Mouse (Mus musculus): ENCODE measurements around the gene Ppp1r3e. TPM values are rescaled to one million over a fixed set of nuclear protein-coding genes. Genes with fewer than 3 reads are reported as not detected.

Gene Ppp1r3e
- total and polyA plus RNA-seq, 3 experiments = 0.51 to 1.4 (median 1.3) TPM

DNA sequence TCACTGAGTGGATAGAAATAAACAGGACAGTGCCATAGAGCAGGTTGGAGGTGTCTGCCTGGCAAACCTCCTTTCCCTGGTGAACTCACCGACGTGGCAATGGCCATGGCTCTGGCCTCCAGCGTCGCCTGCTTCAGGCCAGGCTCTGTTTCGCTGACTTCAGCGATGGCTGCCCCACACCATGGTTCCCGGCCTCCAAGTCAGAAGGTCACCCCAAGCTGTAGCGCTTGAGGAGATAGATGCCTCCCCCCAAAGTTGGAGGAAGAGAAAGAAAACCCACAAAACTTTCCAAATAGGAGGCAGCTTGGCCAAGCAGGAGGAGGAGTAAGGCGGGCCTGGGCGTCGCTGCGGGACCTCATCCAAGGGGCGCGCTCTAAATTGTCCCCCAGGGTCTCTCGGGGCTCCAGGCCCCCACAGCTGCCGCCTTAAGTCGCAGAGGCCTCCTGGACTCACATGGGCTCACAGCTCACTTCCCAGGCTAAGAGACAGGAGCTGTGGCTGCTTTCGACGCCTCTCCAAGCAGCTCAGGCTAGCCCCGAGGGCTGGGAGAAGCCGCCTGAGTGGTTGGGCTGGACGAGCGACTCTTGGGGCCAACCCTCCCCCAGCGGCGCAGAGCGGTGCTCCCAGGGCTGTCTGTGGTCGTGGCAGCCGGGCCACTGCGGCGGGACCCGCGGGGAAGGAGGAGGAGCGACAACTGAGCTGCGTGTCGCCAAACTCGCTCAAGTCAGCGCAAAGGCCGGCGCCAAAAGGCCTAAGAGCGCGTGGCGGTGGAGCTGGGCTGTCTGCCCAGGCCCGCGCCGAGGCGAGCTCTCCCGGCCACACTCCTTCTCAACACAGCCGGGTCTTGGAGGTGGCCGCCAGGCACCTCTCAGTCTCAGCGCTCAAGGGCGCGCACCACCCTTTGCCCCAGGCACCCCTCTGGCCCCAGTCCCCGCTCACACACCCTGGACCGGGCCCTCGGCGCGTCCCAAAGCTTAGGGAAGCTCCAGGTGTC lies 48.3 kb upstream of the Ppp1r3e start, which contains the start of gene Efs:
Gene Efs, minus strand, starts transcription at position 778 of the 994 bp plus-strand sequence.
- peaks cover 4% of the 10 kb centered on the region for H3K9me3 ChIP-seq (replicated peaks; ENCODE audit: low read length)
- peaks cover 0 to 5% of the 10 kb centered on the region in 2 experiments; a peak in 1 of 4 replicates for H3K4me1 ChIP-seq (ENCODE audit: control insufficient read depth in 1 of 2, insufficient read depth in 2 of 2)
- in situ Hi-C loops (cut with MboI; ENCODE audit: low pct_ligation_motif_present, low pct_unique_long_range_greater_than_20kb, low sequenced_read_pairs) (no loop called here), dilution Hi-C loops (cut with MboI; ENCODE audit: extremely low pct_ligation_motif_present, extremely low pct_unique_long_range_greater_than_20kb, low sequenced_read_pairs) (no loop called here)
- no peaks in the 10 kb centered on the region for H3K79me2 ChIP-seq (replicated peaks; ENCODE audit: control insufficient read depth, extremely low read depth, insufficient read depth, poor library complexity, severe bottlenecking)
- no peak within 1 kb of the TSS for H3K4me3 ChIP-seq (replicated peaks in 1 of 3; ENCODE audit: low read depth in 2 of 3, low read length in 2 of 3, poor library complexity in 1 of 3)
- no peak within 1 kb of the TSS for H3K9ac ChIP-seq (ENCODE audit: insufficient read depth, low read depth)
- H3K4me2 ChIP-seq (ENCODE audit: insufficient read depth, low read depth, poor library complexity, severe bottlenecking) = no peak within 1 kb of the TSS
- H3K27ac ChIP-seq (ENCODE audit: insufficient read depth, low read depth) = no peak within 1 kb of the TSS
- no peak for TF ChIP-seq NRF1 (IDR thresholded peaks at IDR 0.05; ENCODE audit: low read depth, low read length)
- no peak for TF ChIP-seq EP300 (IDR thresholded peaks at IDR 0.05; ENCODE audit: low read length)
- no peak for TF ChIP-seq BHLHE40 (IDR thresholded peaks at IDR 0.05; ENCODE audit: low read depth, low read length)
- TF ChIP-seq RAD21 (IDR thresholded peaks at IDR 0.05; ENCODE audit: low read depth, low read length) = no peak
- no peak for TF ChIP-seq POLR2A (IDR thresholded peaks at IDR 0.05; ENCODE audit: low read depth, low read length)
- no peak for TF ChIP-seq GABPA (IDR thresholded peaks at IDR 0.05; ENCODE audit: insufficient replicate concordance, low read depth, low read length)
- TF ChIP-seq ZC3H11A (IDR thresholded peaks at IDR 0.05; ENCODE audit: low read depth, low read length) = no peak
- TF ChIP-seq UBTF (IDR thresholded peaks at IDR 0.05; ENCODE audit: low read depth, low read length) = no peak
- no peak for TF ChIP-seq MXI1 (IDR thresholded peaks at IDR 0.05; ENCODE audit: low read depth, low read length)
- H3K27me3 ChIP-seq (replicated peaks) = peaks cover 94% of the 10 kb centered on the region
- no peaks in the 10 kb centered on the region for H3K36me3 ChIP-seq (replicated peaks in 1 of 2; ENCODE audit: control insufficient read depth in 1 of 2, insufficient read depth in 1 of 2, low read length in 1 of 2)
- no peak for DNase-seq (ENCODE audit: extremely low read depth)

DNA sequence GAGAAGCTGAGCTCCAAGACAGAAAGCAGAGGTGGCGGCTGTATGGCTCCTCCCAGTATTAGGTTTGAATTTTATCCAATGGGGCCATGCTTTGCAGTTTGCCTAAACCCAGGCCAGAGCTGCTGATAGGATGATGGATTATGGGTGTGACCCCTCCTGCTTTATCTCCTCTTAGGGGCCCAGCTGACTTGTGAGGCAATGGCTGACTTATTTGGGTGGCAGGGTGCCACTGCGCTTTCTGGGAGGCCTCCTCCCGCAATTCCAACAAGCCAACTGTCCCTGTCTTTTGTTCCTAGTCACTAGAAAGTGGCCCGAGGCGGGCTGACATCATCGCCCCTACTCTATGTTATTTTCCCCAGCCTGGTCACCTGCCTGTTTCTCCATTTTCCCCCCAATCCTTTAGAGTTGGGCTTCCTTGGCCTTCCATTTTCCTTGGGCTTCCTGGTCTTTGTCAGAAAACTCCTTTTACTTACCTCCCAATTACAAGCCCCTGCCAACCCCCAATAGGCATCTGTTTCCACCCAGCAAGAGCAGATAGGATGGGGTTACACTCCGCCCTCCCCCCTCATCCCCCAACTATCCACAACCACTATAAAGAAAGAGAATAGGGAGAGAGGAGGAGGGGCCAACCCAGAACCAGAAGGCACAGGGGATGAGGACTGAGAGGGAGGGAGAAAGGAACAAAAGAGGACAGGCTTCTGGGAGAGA lies 47.4 kb upstream of the Ppp1r3e start:
- DNase-seq (ENCODE audit: extremely low read depth) = no peak
- Histone ChIP-seq H3K36me3 (replicated peaks in 1 of 2; ENCODE audit: control insufficient read depth in 1 of 2, insufficient read depth in 1 of 2, low read length in 1 of 2) (no peaks in the 10 kb centered on the region), H3K9me3 (replicated peaks; ENCODE audit: low read length) (peaks cover 4% of the 10 kb centered on the region), H3K4me2 (ENCODE audit: insufficient read depth, low read depth, poor library complexity, severe bottlenecking) (peak overlapping the region; percentile 39; the same call in 1 of the 2 replicates), H3K27me3 (replicated peaks) (peaks cover 94% of the 10 kb centered on the region), H3K4me1 (ENCODE audit: control insufficient read depth in 1 of 2, insufficient read depth in 2 of 2) (peaks cover 0 to 5% of the 10 kb centered on the region in 2 experiments; a peak in 1 of 4 replicates), H3K4me3 (replicated peaks in 1 of 3; ENCODE audit: low read depth in 2 of 3, low read length in 2 of 3, poor library complexity in 1 of 3) (no peak overlapping the region), H3K27ac (ENCODE audit: insufficient read depth, low read depth) (no peak overlapping the region), H3K79me2 (replicated peaks; ENCODE audit: control insufficient read depth, extremely low read depth, insufficient read depth, poor library complexity, severe bottlenecking) (no peaks in the 10 kb centered on the region), H3K9ac (ENCODE audit: insufficient read depth, low read depth) (no peak overlapping the region)
- TF ChIP-seq ZC3H11A (IDR thresholded peaks at IDR 0.05; ENCODE audit: low read depth, low read length) (no peak), RCOR1 (conservative IDR thresholded peaks at IDR 0.05; ENCODE audit: low read depth, low read length) (no peak), MAX (IDR thresholded peaks at IDR 0.05; ENCODE audit: low read length) (no peak)
- dilution Hi-C loops (cut with MboI; ENCODE audit: extremely low pct_ligation_motif_present, extremely low pct_unique_long_range_greater_than_20kb, low sequenced_read_pairs) (no loop called here), in situ Hi-C loops (cut with MboI; ENCODE audit: low pct_ligation_motif_present, low pct_unique_long_range_greater_than_20kb, low sequenced_read_pairs) (no loop called here)
